Mouse (Mus musculus): ENCODE measurements around the gene Cbfa2t3. TPM values are rescaled to one million over a fixed set of nuclear protein-coding genes. Genes with fewer than 3 reads are reported as not detected.

Cbfa2t3 gene
- polyA plus RNA-seq, 1 experiment from 2014 or later, result 23.9 TPM

- no peaks in the 10 kb centered on the region for H3K27me3 ChIP-seq (ENCODE audit: control insufficient read depth, insufficient read depth, low read length)
- H3K27ac ChIP-seq (ENCODE audit: low read depth, low read length), result peak overlapping the region; percentile 75
- peaks cover 20% of the 10 kb centered on the region for H3K4me1 ChIP-seq (ENCODE audit: control insufficient read depth, insufficient read depth, low read length)
- peak overlapping the region; percentile 26; the same call in 1 of the 2 replicates for H3K4me2 ChIP-seq (ENCODE audit: low read depth, low read length)
- H3K36me3 ChIP-seq (ENCODE audit: control insufficient read depth, insufficient read depth, low read length), result no peaks in the 10 kb centered on the region
- WGBS, result 48% methylated on average over 14 of the region's 14 CpGs
- peak overlapping the region; percentile 21; the same call in 1 of the 2 replicates for H3K9ac ChIP-seq (replicated peaks; ENCODE audit: low read depth, low read length)
- no peaks in the 10 kb centered on the region for H3K9me3 ChIP-seq (ENCODE audit: control insufficient read depth, low read length)
- no peak overlapping the region for H3K4me3 ChIP-seq (ENCODE audit: low read depth, low read length)
- peak; percentile 57 for ATAC-seq (ENCODE audit: low read depth)
Measured at GRCm38 (mm10) chr8:122720811-122721640, 22.1 kb upstream of the Cbfa2t3 start.

- peak overlapping the region; percentile 26; the same call in 1 of the 2 replicates for H3K4me2 ChIP-seq (ENCODE audit: low read depth, low read length)
- H3K9ac ChIP-seq (replicated peaks; ENCODE audit: low read depth, low read length), result peak overlapping the region; percentile 5; the same call in 1 of the 2 replicates
- no peak overlapping the region for H3K4me3 ChIP-seq (ENCODE audit: low read depth, low read length)
- 10% methylated on average over 25 of the region's 25 CpGs for WGBS
- peak; percentile 48; the same call in 1 of the 2 replicates for ATAC-seq (ENCODE audit: low read depth)
- peak overlapping the region; percentile 75 for H3K27ac ChIP-seq (ENCODE audit: low read depth, low read length)
- H3K9me3 ChIP-seq (ENCODE audit: control insufficient read depth, low read length), result no peaks in the 10 kb centered on the region
- no peaks in the 10 kb centered on the region for H3K27me3 ChIP-seq (ENCODE audit: control insufficient read depth, insufficient read depth, low read length)
- H3K36me3 ChIP-seq (ENCODE audit: control insufficient read depth, insufficient read depth, low read length), result no peaks in the 10 kb centered on the region
- peaks cover 20% of the 10 kb centered on the region for H3K4me1 ChIP-seq (ENCODE audit: control insufficient read depth, insufficient read depth, low read length)
Measured at GRCm38 (mm10) chr8:122720070-122720729, 21.3 kb upstream of the Cbfa2t3 start.

DNA sequence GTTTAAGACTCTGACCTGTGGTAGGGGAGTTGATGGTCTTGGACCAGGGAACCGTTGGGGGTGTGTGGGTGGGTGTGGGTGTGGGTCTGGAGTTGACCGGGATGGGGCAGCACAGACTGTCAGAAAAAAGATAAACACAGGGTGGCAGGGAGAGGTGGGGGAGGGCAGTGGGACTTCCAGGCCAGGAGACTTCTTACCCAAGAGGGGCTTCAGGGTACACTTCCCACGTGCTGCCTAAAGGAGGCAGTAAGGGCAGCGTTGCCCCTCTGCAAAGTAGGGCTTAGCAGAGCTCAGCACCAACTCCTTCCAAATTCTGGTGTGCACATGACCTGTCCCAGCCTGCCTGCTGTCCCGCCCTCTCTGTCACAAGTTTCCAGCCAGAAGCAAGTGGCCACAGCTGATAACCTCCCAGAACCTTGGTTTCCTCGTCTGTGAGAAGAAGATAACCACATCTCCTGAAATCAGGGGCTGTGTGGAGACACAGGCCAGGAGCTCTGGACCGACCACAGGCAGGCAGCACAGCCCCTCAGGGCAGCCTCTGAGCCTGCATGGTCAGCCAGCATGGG, 20.7 kb upstream of the Cbfa2t3 start:
- Histone ChIP-seq H3K4me2 (ENCODE audit: low read depth, low read length) (no peak overlapping the region), H3K4me1 (ENCODE audit: control insufficient read depth, insufficient read depth, low read length) (peaks cover 20% of the 10 kb centered on the region), H3K27ac (ENCODE audit: low read depth, low read length) (peak overlapping the region; percentile 75), H3K4me3 (ENCODE audit: low read depth, low read length) (no peak overlapping the region), H3K36me3 (ENCODE audit: control insufficient read depth, insufficient read depth, low read length) (no peaks in the 10 kb centered on the region), H3K9ac (replicated peaks; ENCODE audit: low read depth, low read length) (0 out of 2 replicates have a peak overlapping the region, but pooled peaks have one; percentile 5), H3K9me3 (ENCODE audit: control insufficient read depth, low read length) (no peaks in the 10 kb centered on the region), H3K27me3 (ENCODE audit: control insufficient read depth, insufficient read depth, low read length) (no peaks in the 10 kb centered on the region)
- ATAC-seq (ENCODE audit: low read depth), result no peak
- 44% methylated on average over 7 of the region's 7 CpGs for WGBS

- H3K9ac ChIP-seq (replicated peaks; ENCODE audit: low read depth, low read length), result no peak overlapping the region
- H3K4me1 ChIP-seq (ENCODE audit: control insufficient read depth, insufficient read depth, low read length), result peaks cover 20% of the 10 kb centered on the region
- no peaks in the 10 kb centered on the region for H3K36me3 ChIP-seq (ENCODE audit: control insufficient read depth, insufficient read depth, low read length)
- no peak overlapping the region for H3K4me2 ChIP-seq (ENCODE audit: low read depth, low read length)
- H3K4me3 ChIP-seq (ENCODE audit: low read depth, low read length), result no peak overlapping the region
- WGBS, result 85% methylated on average over 14 of the region's 14 CpGs
- no peaks in the 10 kb centered on the region for H3K9me3 ChIP-seq (ENCODE audit: control insufficient read depth, low read length)
- no peaks in the 10 kb centered on the region for H3K27me3 ChIP-seq (ENCODE audit: control insufficient read depth, insufficient read depth, low read length)
- no peak for ATAC-seq (ENCODE audit: low read depth)
- H3K27ac ChIP-seq (ENCODE audit: low read depth, low read length), result no peak overlapping the region
Measured at GRCm38 (mm10) chr8:122718711-122719499, 20.0 kb upstream of the Cbfa2t3 start.

DNA sequence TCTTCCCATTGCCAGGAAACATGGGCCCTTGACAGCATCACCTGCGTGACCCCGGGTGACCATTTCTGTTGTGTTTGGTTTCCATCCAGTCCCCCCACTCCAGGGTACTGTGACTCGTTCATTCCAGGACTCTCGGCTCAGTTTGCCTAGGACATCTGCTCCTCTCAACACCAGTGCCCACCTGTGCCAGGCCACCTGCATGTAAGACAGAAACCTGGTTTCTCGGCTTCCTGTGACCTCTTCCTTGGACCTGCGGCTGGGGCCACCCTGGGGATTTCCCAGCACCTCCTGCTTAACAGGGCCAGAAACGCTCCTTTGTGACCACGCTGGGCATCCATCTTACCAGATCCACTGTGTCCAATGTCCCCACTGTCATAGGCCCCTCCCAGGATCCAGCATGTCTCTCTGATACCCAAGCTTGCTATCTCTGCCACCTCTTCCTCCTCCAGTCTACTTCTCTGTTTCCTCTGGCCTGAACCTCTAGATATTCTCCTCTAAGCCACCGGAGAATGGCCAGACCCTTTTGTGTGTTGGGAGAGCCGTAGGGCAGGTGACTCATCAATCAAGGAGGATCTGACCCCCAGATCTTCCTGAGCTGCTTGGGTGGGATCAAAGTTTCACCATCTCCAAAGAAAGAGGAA, 19.1 kb upstream of the Cbfa2t3 start:
- no peak overlapping the region for H3K4me3 ChIP-seq (ENCODE audit: low read depth, low read length)
- H3K4me1 ChIP-seq (ENCODE audit: control insufficient read depth, insufficient read depth, low read length), result peaks cover 20% of the 10 kb centered on the region
- no peak overlapping the region for H3K27ac ChIP-seq (ENCODE audit: low read depth, low read length)
- no peaks in the 10 kb centered on the region for H3K27me3 ChIP-seq (ENCODE audit: control insufficient read depth, insufficient read depth, low read length)
- H3K36me3 ChIP-seq (ENCODE audit: control insufficient read depth, insufficient read depth, low read length), result no peaks in the 10 kb centered on the region
- H3K4me2 ChIP-seq (ENCODE audit: low read depth, low read length), result no peak overlapping the region
- no peak for ATAC-seq (ENCODE audit: low read depth)
- 84% methylated on average over 10 of the region's 10 CpGs for WGBS
- no peak overlapping the region for H3K9ac ChIP-seq (replicated peaks; ENCODE audit: low read depth, low read length)
- H3K9me3 ChIP-seq (ENCODE audit: control insufficient read depth, low read length), result no peaks in the 10 kb centered on the region

GRCm38 (mm10) chr8:122716566-122716965, 17.7 kb upstream of the Cbfa2t3 start:
- H3K27ac ChIP-seq (ENCODE audit: low read depth, low read length), result no peak overlapping the region
- H3K4me3 ChIP-seq (ENCODE audit: low read depth, low read length), result no peak overlapping the region
- H3K4me2 ChIP-seq (ENCODE audit: low read depth, low read length), result no peak overlapping the region
- no peaks in the 10 kb centered on the region for H3K9me3 ChIP-seq (ENCODE audit: control insufficient read depth, low read length)
- H3K27me3 ChIP-seq (ENCODE audit: control insufficient read depth, insufficient read depth, low read length), result no peaks in the 10 kb centered on the region
- 77% methylated on average over 8 of the region's 8 CpGs for WGBS
- H3K4me1 ChIP-seq (ENCODE audit: control insufficient read depth, insufficient read depth, low read length), result peaks cover 23% of the 10 kb centered on the region
- H3K36me3 ChIP-seq (ENCODE audit: control insufficient read depth, insufficient read depth, low read length), result no peaks in the 10 kb centered on the region
- no peak for ATAC-seq (ENCODE audit: low read depth)
- H3K9ac ChIP-seq (replicated peaks; ENCODE audit: low read depth, low read length), result no peak overlapping the region

- Histone ChIP-seq H3K27ac (ENCODE audit: low read depth, low read length) (no peak overlapping the region), H3K9ac (replicated peaks; ENCODE audit: low read depth, low read length) (no peak overlapping the region), H3K27me3 (ENCODE audit: control insufficient read depth, insufficient read depth, low read length) (no peaks in the 10 kb centered on the region), H3K9me3 (ENCODE audit: control insufficient read depth, low read length) (no peaks in the 10 kb centered on the region), H3K4me3 (ENCODE audit: low read depth, low read length) (no peak overlapping the region), H3K4me2 (ENCODE audit: low read depth, low read length) (no peak overlapping the region), H3K36me3 (ENCODE audit: control insufficient read depth, insufficient read depth, low read length) (no peaks in the 10 kb centered on the region), H3K4me1 (ENCODE audit: control insufficient read depth, insufficient read depth, low read length) (peaks cover 3% of the 10 kb centered on the region; the same call in 1 of the 2 replicates)
- ATAC-seq (ENCODE audit: low read depth), result no peak
- 87% methylated on average over 5 of the region's 5 CpGs for WGBS
Measured at GRCm38 (mm10) chr8:122713157-122713518, 14.2 kb upstream of the Cbfa2t3 start.

GRCm38 (mm10) chr8:122712411-122713156, 13.7 kb upstream of the Cbfa2t3 start:
- H3K36me3 ChIP-seq (ENCODE audit: control insufficient read depth, insufficient read depth, low read length), result no peaks in the 10 kb centered on the region
- no peaks in the 10 kb centered on the region for H3K27me3 ChIP-seq (ENCODE audit: control insufficient read depth, insufficient read depth, low read length)
- no peaks in the 10 kb centered on the region for H3K9me3 ChIP-seq (ENCODE audit: control insufficient read depth, low read length)
- no peak overlapping the region for H3K4me3 ChIP-seq (ENCODE audit: low read depth, low read length)
- H3K4me2 ChIP-seq (ENCODE audit: low read depth, low read length), result no peak overlapping the region
- no peak overlapping the region for H3K9ac ChIP-seq (replicated peaks; ENCODE audit: low read depth, low read length)
- peaks cover 3% of the 10 kb centered on the region; the same call in 1 of the 2 replicates for H3K4me1 ChIP-seq (ENCODE audit: control insufficient read depth, insufficient read depth, low read length)
- 68% methylated on average over 12 of the region's 12 CpGs for WGBS
- ATAC-seq (ENCODE audit: low read depth), result no peak
- 0 out of 2 replicates have a peak overlapping the region, but pooled peaks have one; percentile 22 for H3K27ac ChIP-seq (ENCODE audit: low read depth, low read length)
